Mouse (Mus musculus) retina, adult 2 months (tissue): ENCODE data around the gene Acly.

ENCODE experiments used
- DNase-seq: peaks from one replicate; pipeline ENCODE4 v3.0.0-alpha.2; 2012; ENCODE audit warnings: low read depth, low spot score

Acly gene

GRCm38 (mm10) chr11:100510556-100510955 lies 17.2 kb downstream of the Acly start:
- DNase-seq = no peak

GRCm38 (mm10) chr11:100505997-100506396 lies 21.8 kb downstream of the Acly start:
- DNase-seq = no peak

GRCm38 (mm10) chr11:100504990-100505660 lies 22.7 kb downstream of the Acly start:
- DNase-seq = no peak

GRCm38 (mm10) chr11:100501321-100501720 lies 26.5 kb downstream of the Acly start:
- no peak for DNase-seq

GRCm38 (mm10) chr11:100500651-100501050 lies 27.1 kb downstream of the Acly start:
- peak; percentile 49 for DNase-seq

GRCm38 (mm10) chr11:100500241-100500640 lies 27.6 kb downstream of the Acly start:
- DNase-seq = no peak

- no peak for DNase-seq
Measured at GRCm38 (mm10) chr11:100493771-100494170, 34.0 kb downstream of the Acly start.

GRCm38 (mm10) chr11:100490951-100491350 lies 36.8 kb downstream of the Acly start:
- no peak for DNase-seq

- peak; percentile 38 for DNase-seq
Measured at GRCm38 (mm10) chr11:100485801-100486538, 41.8 kb downstream of the Acly start.

- no peak for DNase-seq
Measured at GRCm38 (mm10) chr11:100484461-100484860, 43.3 kb downstream of the Acly start.

GRCm38 (mm10) chr11:100479152-100479551 lies 48.6 kb downstream of the Acly start:
- DNase-seq = no peak

- DNase-seq = no peak
Measured at GRCm38 (mm10) chr11:100476281-100476680, 51.5 kb downstream of the Acly start.

- DNase-seq = no peak
Measured at GRCm38 (mm10) chr11:100472935-100473295, 54.9 kb downstream of the Acly start.

GRCm38 (mm10) chr11:100472197-100472934 lies 55.4 kb downstream of the Acly start, which contains the start of gene Klhl11:
Gene Klhl11 (minus strand): TSS chr11:100472741.
- peak; percentile 81 for DNase-seq

GRCm38 (mm10) chr11:100471352-100472196 lies 56.2 kb downstream of the Acly start:
- DNase-seq = no peak

- no peak for DNase-seq
Measured at GRCm38 (mm10) chr11:100465833-100466232, 62.0 kb downstream of the Acly start.

- DNase-seq = no peak
Measured at GRCm38 (mm10) chr11:100465229-100465792, 62.5 kb downstream of the Acly start.

- no peak for DNase-seq
Measured at GRCm38 (mm10) chr11:100462699-100463098, 65.1 kb downstream of the Acly start.

GRCm38 (mm10) chr11:100457711-100458110 lies 70.1 kb downstream of the Acly start:
- DNase-seq = no peak

- no peak for DNase-seq
Measured at GRCm38 (mm10) chr11:100457247-100457646, 70.6 kb downstream of the Acly start.

- no peak for DNase-seq
Measured at GRCm38 (mm10) chr11:100442625-100443024, 85.2 kb downstream of the Acly start.
